Mouse (Mus musculus) heart, embryonic 16.5 days (tissue): ENCODE data around the gene Cyp2d22. TPM values are rescaled to one million over a fixed set of nuclear protein-coding genes. Genes with fewer than 3 reads are reported as not detected.
"Not testable (repeated sequence)": the region's sequence is repeated elsewhere in the genome, so short reads cannot be mapped to it uniquely, and the experiment has no call there.

Experiments used
- ATAC-seq: fragments of 200-750 bp; cut with Nextera tagmentation; replicated peaks from 2 replicates; pipeline ENCODE4 v1.8.0; 2017; ENCODE audit warnings: moderate number of reproducible peaks; ENCODE audit not compliant: insufficient read depth, low FRiP score; ENCODE audit errors: extremely low read depth
- H3K27ac ChIP-seq: fragments of 300-500 bp; sonication (generic); 2 replicates; pipeline ENCODE4 v1.5.1; 2014; ENCODE audit warnings: mild to moderate bottlenecking, low read length, control low read depth, moderate library complexity
- H3K27me3 ChIP-seq: fragments of 300-500 bp; sonication (generic); 2 replicates; pipeline ENCODE4 v1.6.1; 2014; ENCODE audit warnings: low read length, mixed read lengths; ENCODE audit not compliant: control insufficient read depth, insufficient read depth
- H3K36me3 ChIP-seq: fragments of 300-500 bp; sonication (generic); 2 replicates; pipeline ENCODE4 v1.6.1; 2014; ENCODE audit not compliant: control insufficient read depth, insufficient read depth
- H3K4me1 ChIP-seq: fragments of 300-500 bp; sonication (generic); 2 replicates; pipeline ENCODE4 v1.6.1; 2014; ENCODE audit warnings: low read length, mixed read lengths; ENCODE audit not compliant: control insufficient read depth, insufficient read depth
- H3K4me2 ChIP-seq: fragments of 300-500 bp; sonication (generic); 2 replicates; pipeline ENCODE4 v1.6.1; 2014; ENCODE audit warnings: low read depth, mild to moderate bottlenecking, control low read depth, low read length
- H3K4me3 ChIP-seq: fragments of 300-500 bp; sonication (generic); 2 replicates; pipeline ENCODE4 v1.5.1; 2014; ENCODE audit warnings: mild to moderate bottlenecking, control low read depth, low read length
- H3K9ac ChIP-seq: fragments of 300-500 bp; sonication (generic); 2 replicates; pipeline ENCODE4 v1.6.1; 2014; ENCODE audit warnings: low read length, control low read depth
- H3K9me3 ChIP-seq: fragments of 300-500 bp; sonication (generic); replicated peaks from 2 replicates; pipeline ENCODE4 v1.6.1; 2016; ENCODE audit warnings: low read length; ENCODE audit not compliant: control insufficient read depth
- WGBS: fragments of 180-500 bp; shearing (Covaris S2); extraction: QIAGEN DNeasy Blood & Tissue Kit; methylation state at CpG from one replicate; pipeline ENCODE4 v1.1.7; 2014; 5-methylcytosine and 5-hydroxymethylcytosine counted together
- polyA plus RNA-seq: library from polyadenylated mRNA; unstranded; fragments of >200 nt; fragmentation: Nextera tagmentation; extraction: Ambion mirVana; gene quantifications from 2 replicates; pipeline ENCODE4 v1.2.1, GENCODE M21; 2015

The Cyp2d22 gene
- polyA plus RNA-seq, 1 experiment from 2014 or later, result 13.6 TPM

- no peak overlapping the region for H3K4me2 ChIP-seq
- ATAC-seq, result no peak
- H3K4me1 ChIP-seq, result no peaks in the 10 kb centered on the region
- no peaks in the 10 kb centered on the region for H3K9me3 ChIP-seq
- H3K27ac ChIP-seq, result no peak overlapping the region
- no peaks in the 10 kb centered on the region for H3K27me3 ChIP-seq
- H3K4me3 ChIP-seq, result no peak overlapping the region
- no peak overlapping the region for H3K9ac ChIP-seq
- no peaks in the 10 kb centered on the region for H3K36me3 ChIP-seq
- 85% methylated on average over 9 of the region's 9 CpGs for WGBS
Observed at GRCm38 (mm10) chr15:82403606-82404005, 23.5 kb upstream of the Cyp2d22 start.

- Histone ChIP-seq H3K9ac (no peak overlapping the region), H3K4me3 (no peak overlapping the region), H3K27ac (no peak overlapping the region), H3K36me3 (no peaks in the 10 kb centered on the region), H3K27me3 (no peaks in the 10 kb centered on the region), H3K4me2 (no peak overlapping the region), H3K9me3 (no peaks in the 10 kb centered on the region), H3K4me1 (no peaks in the 10 kb centered on the region)
- 86% methylated on average over 6 of the region's 6 CpGs for WGBS
- no peak for ATAC-seq
Observed at GRCm38 (mm10) chr15:82402741-82403140, 22.7 kb upstream of the Cyp2d22 start.

GRCm38 (mm10) chr15:82402106-82402505, 22.0 kb upstream of the Cyp2d22 start:
- H3K27me3 ChIP-seq, result no peaks in the 10 kb centered on the region
- H3K9ac ChIP-seq, result no peak overlapping the region
- H3K4me2 ChIP-seq, result no peak overlapping the region
- H3K4me3 ChIP-seq, result no peak overlapping the region
- H3K9me3 ChIP-seq, result no peaks in the 10 kb centered on the region
- no peaks in the 10 kb centered on the region for H3K4me1 ChIP-seq
- ATAC-seq, result no peak
- H3K36me3 ChIP-seq, result no peaks in the 10 kb centered on the region
- no peak overlapping the region for H3K27ac ChIP-seq

GRCm38 (mm10) chr15:82401516-82401915, 21.5 kb upstream of the Cyp2d22 start:
- Histone ChIP-seq H3K4me1 (no peaks in the 10 kb centered on the region), H3K4me3 (no peak overlapping the region), H3K9me3 (no peaks in the 10 kb centered on the region), H3K9ac (no peak overlapping the region), H3K4me2 (no peak overlapping the region), H3K36me3 (no peaks in the 10 kb centered on the region), H3K27me3 (no peaks in the 10 kb centered on the region), H3K27ac (no peak overlapping the region)
- no peak for ATAC-seq
- WGBS, result 70% methylated on average over 2 of the region's 2 CpGs

- not testable (repeated sequence) for H3K27ac ChIP-seq, H3K4me1 ChIP-seq, ATAC-seq, H3K4me2 ChIP-seq, H3K36me3 ChIP-seq, H3K27me3 ChIP-seq, H3K9me3 ChIP-seq, H3K9ac ChIP-seq, H3K4me3 ChIP-seq
- 79% methylated on average over 3 of the region's 3 CpGs for WGBS
Observed at GRCm38 (mm10) chr15:82395955-82396354, 15.9 kb upstream of the Cyp2d22 start.

GRCm38 (mm10) chr15:82393922-82394321, 13.9 kb upstream of the Cyp2d22 start, which contains the start of gene Cyp2d11:
TSS of gene Cyp2d11 (minus strand) at chr15:82394022.
- not testable (repeated sequence) for H3K27me3 ChIP-seq, H3K27ac ChIP-seq, H3K9me3 ChIP-seq, ATAC-seq, H3K4me2 ChIP-seq, H3K4me3 ChIP-seq, H3K4me1 ChIP-seq, H3K9ac ChIP-seq, H3K36me3 ChIP-seq
- 80% methylated on average over 2 of the region's 2 CpGs for WGBS

GRCm38 (mm10) chr15:82389916-82390315, 9.9 kb upstream of the Cyp2d22 start:
- not testable (repeated sequence) for H3K36me3 ChIP-seq, H3K27ac ChIP-seq
- 85% methylated on average over 10 of the region's 10 CpGs for WGBS

GRCm38 (mm10) chr15:82385729-82386128, 5.7 kb upstream of the Cyp2d22 start:
- H3K9me3 ChIP-seq, result 0 out of 2 replicates have a peak, but pooled peaks cover 3% of the 10 kb centered on the region
- no peak overlapping the region for H3K9ac ChIP-seq
- no peak overlapping the region for H3K27ac ChIP-seq
- 85% methylated on average over 2 of the region's 2 CpGs for WGBS
- H3K4me3 ChIP-seq, result no peak overlapping the region
- H3K36me3 ChIP-seq, result no peaks in the 10 kb centered on the region
- H3K4me2 ChIP-seq, result no peak overlapping the region
- no peaks in the 10 kb centered on the region for H3K27me3 ChIP-seq
- no peak for ATAC-seq
- H3K4me1 ChIP-seq, result peaks cover 5% of the 10 kb centered on the region; the same call in 1 of the 2 replicates

More at GRCm38 (mm10) chr15:82389916-82390315, 9.9 kb upstream of the Cyp2d22 start:
- H3K4me1 ChIP-seq, H3K4me2 ChIP-seq, H3K9ac ChIP-seq, H3K9me3 ChIP-seq, H3K4me3 ChIP-seq, ATAC-seq, H3K27me3 ChIP-seq: not testable (repeated sequence)

- Histone ChIP-seq H3K4me2 (no peak overlapping the region), H3K27me3 (no peaks in the 10 kb centered on the region), H3K9ac (no peak overlapping the region), H3K4me1 (peaks cover 19% of the 10 kb centered on the region), H3K9me3 (0 out of 2 replicates have a peak, but pooled peaks cover 3% of the 10 kb centered on the region), H3K27ac (no peak overlapping the region), H3K4me3 (no peak overlapping the region), H3K36me3 (no peaks in the 10 kb centered on the region)
- 92% methylated on average over 2 of the region's 2 CpGs for WGBS
- ATAC-seq, result no peak
Observed at GRCm38 (mm10) chr15:82382441-82382840, 2.4 kb upstream of the Cyp2d22 start.
